Mouse (Mus musculus) inflammation-experienced regulatory T-cells, adult 16 weeks (primary cell): ENCODE measurements around the gene Cul4a. TPM values are rescaled to one million over a fixed set of nuclear protein-coding genes. Genes with fewer than 3 reads are reported as not detected.

Experiments used
- polyA plus RNA-seq: library from polyadenylated mRNA; unstranded; fragments of 100-300 nt; shearing (Covaris generic); gene quantifications from one replicate; pipeline ENCODE4 v1.2.1, GENCODE M21; 2017

The Cul4a gene
- polyA plus RNA-seq: 39.3 TPM

DNA sequence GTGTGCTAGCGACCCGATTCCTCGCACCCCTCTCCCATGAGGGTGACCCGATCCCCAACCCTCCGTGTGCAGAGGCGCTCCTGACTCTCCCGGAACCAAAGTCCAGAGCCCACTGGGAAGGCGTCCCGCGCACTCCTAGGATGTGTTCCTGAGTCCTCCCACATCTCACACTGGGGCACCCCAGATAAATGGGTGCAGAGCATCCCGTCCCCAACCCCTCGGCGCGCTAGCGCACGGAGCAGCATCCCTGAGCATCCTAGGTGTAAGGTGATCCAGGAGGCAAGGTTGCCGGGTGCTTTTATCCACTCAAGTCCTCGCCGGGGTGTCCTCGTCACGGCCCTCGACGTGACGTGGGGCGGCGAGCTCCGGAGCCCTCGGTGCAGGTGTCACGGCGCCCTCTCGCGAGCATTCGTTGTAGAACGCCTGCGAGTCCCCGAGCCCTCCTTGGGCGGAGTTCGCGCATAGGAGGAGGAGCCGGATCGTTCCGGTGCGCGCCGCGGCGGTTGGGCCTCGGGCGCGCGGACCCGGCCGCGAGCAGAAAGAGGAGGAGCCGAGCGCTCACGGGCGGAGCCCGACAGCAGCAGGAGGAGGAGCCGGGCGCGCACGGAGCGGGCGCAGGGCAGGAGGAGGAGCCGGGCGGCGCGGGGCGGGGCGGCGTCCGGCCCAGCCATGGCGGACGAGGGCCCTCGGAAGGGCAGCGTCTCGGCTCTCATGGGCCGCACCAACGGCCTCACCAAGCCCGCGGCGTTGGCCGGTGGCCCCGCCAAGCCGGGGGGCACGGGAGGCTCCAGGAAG, at the start of gene Cul4a, which contains the start of gene Pcid2:
TSS of gene Cul4a (plus strand) at position 535 of the 795 bp plus-strand sequence.
TSS of gene Pcid2 (minus strand) at position 373 of the 795 bp plus-strand sequence.

DNA sequence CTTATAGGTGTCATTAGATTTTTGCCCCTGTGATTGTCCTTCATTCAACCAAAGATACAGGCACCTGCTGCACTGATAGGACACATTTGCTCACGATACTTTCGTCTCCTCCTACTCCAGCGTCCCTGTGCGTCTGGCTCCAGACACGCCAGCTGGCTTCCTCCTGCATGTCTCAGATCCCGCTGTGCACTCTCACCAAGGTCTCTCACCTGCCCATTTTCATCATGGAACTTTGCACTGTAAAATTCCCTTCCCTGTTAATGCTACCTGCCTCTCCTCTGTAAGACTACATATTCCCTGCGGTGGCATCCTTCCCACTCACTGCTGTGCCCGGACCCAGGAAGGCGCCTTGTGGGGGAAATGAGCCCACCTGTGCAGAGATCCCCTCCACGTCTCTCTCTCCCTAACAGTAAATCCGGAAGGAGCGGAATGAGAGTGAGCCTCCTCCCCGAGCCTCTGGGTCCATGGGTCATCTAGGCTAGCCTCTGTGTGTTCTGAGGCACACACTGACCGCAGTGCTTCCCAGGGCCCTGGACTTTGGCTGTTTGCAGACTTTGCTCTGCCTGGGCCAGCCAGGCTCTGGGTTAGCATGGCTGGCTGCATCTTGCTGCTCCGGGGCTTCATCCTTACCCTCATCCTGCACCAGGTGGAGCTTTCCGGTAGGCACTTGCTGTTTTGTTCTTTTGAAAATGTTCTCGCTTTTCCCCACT, 44.8 kb upstream of the Cul4a start, which contains the start of gene Proz:
TSS of gene Proz (plus strand) at position 474 of the 710 bp plus-strand sequence.

GRCm38 (mm10) chr8:13158718-13159376, 53.4 kb downstream of the Cul4a start, which contains the start of gene Lamp1:
Gene Lamp1, plus strand, starts transcription at chr8:13159161.

Other genes starting within 250 kb of the Cul4a start
- 1.4 TPM for gene Mcf2l, start 231.8 kb upstream of the Cul4a start, polyA plus RNA-seq
- gene F7, start 79.6 kb upstream of the Cul4a start, polyA plus RNA-seq: not detected
- not detected for gene F10, start 68.3 kb upstream of the Cul4a start, polyA plus RNA-seq
- 3.3 TPM for gene Proz, start 44.7 kb upstream of the Cul4a start, polyA plus RNA-seq
- 52.0 TPM for gene Pcid2, start 162 bp upstream of the Cul4a start, polyA plus RNA-seq
- 10.5 TPM for gene Lamp1, start 53.5 kb downstream of the Cul4a start, polyA plus RNA-seq
- gene Grtp1, start 95.0 kb downstream of the Cul4a start, polyA plus RNA-seq: 2.2 TPM
- not detected for gene Adprhl1, start 148.5 kb downstream of the Cul4a start, polyA plus RNA-seq
- 41.9 TPM for gene Dcun1d2, start 182.5 kb downstream of the Cul4a start, polyA plus RNA-seq
- gene Tmco3, start 182.6 kb downstream of the Cul4a start, polyA plus RNA-seq: 39.4 TPM
- 48.0 TPM for gene Tfdp1, start 233.1 kb downstream of the Cul4a start, polyA plus RNA-seq